Mouse (Mus musculus) MEL (cell line): Measurements from ENCODE around the gene Kyat1.

Source experiments
- CTCF ChIP-seq, 3 experiments: IDR thresholded peaks in 2 of 3; conservative IDR thresholded peaks in 1 of 3; 2 replicates each; pipeline ENCODE4 v1.5.1; 2011 to 2012; ENCODE audit warnings: low read length in 3 of 3, low read depth in 2 of 3, mild to moderate bottlenecking in 2 of 3, improper control_type of control experiment in 1 of 3, inconsistent platforms in 1 of 3, mixed read lengths in 1 of 3, moderate library complexity in 1 of 3; ENCODE audit not compliant: control insufficient read depth in 1 of 3, insufficient read depth in 1 of 3, poor library complexity in 1 of 3, severe bottlenecking in 1 of 3
- E2F4 ChIP-seq: IDR thresholded peaks from 2 replicates; pipeline ENCODE4 v1.6.1; 2011; ENCODE audit warnings: low read depth, low read length, improper control_type of control experiment, borderline replicate concordance
- ELF1 ChIP-seq: IDR thresholded peaks from 2 replicates; pipeline ENCODE4 v1.6.1; 2014; ENCODE audit warnings: low read depth, mild to moderate bottlenecking, inconsistent platforms, low read length, improper control_type of control experiment, moderate library complexity
- EP300 ChIP-seq, 2 experiments: IDR thresholded peaks; 2 replicates each; pipeline ENCODE4 v1.6.1; 2011; ENCODE audit warnings: improper control_type of control experiment in 2 of 2, low read length in 2 of 2, low read depth in 1 of 2, mild to moderate bottlenecking in 1 of 2
- GABPA ChIP-seq: IDR thresholded peaks from 2 replicates; pipeline ENCODE4 v1.6.1; 2012; ENCODE audit warnings: low read depth, mild to moderate bottlenecking, inconsistent platforms, low read length, improper control_type of control experiment, moderate library complexity
- JUND ChIP-seq: IDR thresholded peaks from 2 replicates; pipeline ENCODE4 v1.6.1; 2011; ENCODE audit warnings: low read depth, mild to moderate bottlenecking, improper control_type of control experiment, low read length
- NRF1 ChIP-seq: IDR thresholded peaks from 2 replicates; pipeline ENCODE4 v1.6.1; 2014; ENCODE audit warnings: low read depth, mild to moderate bottlenecking, inconsistent platforms, low read length, improper control_type of control experiment, moderate library complexity; ENCODE audit not compliant: poor library complexity, insufficient read depth, severe bottlenecking
- POLR2A ChIP-seq, 2 experiments: IDR thresholded peaks; 2 replicates each; pipeline ENCODE4 v1.6.1; 2011 to 2012; ENCODE audit warnings: low read length in 2 of 2, mild to moderate bottlenecking in 2 of 2, control low read depth in 1 of 2, improper control_type of control experiment in 1 of 2, low read depth in 1 of 2, moderate library complexity in 1 of 2; ENCODE audit not compliant: control insufficient read depth in 1 of 2, insufficient read depth in 1 of 2, poor library complexity in 1 of 2
- POLR2AphosphoS2 ChIP-seq: IDR thresholded peaks from 2 replicates; pipeline ENCODE4 v1.6.1; 2011; ENCODE audit warnings: low read length, improper control_type of control experiment
- TAL1 ChIP-seq: IDR thresholded peaks from 2 replicates; pipeline ENCODE4 v1.6.1; 2012; ENCODE audit warnings: mild to moderate bottlenecking, inconsistent platforms, low read length, moderate library complexity, mixed read lengths
- TCF12 ChIP-seq: IDR thresholded peaks from 2 replicates; pipeline ENCODE4 v1.6.1; 2014; ENCODE audit warnings: low read depth, mild to moderate bottlenecking, inconsistent platforms, low read length, improper control_type of control experiment, moderate library complexity
- USF1 ChIP-seq: IDR thresholded peaks from 2 replicates; pipeline ENCODE4 v1.6.1; 2014; ENCODE audit warnings: low read depth, mild to moderate bottlenecking, inconsistent platforms, low read length, improper control_type of control experiment, moderate library complexity
- ZC3H11A ChIP-seq: IDR thresholded peaks from 2 replicates; pipeline ENCODE4 v1.6.1; 2012; ENCODE audit warnings: low read depth, mild to moderate bottlenecking, inconsistent platforms, low read length, improper control_type of control experiment

GRCm38 (mm10) chr2:30171997-30172382, 33.7 kb downstream of the Kyat1 start:
- TF ChIP-seq EP300 (IDR thresholded peaks at IDR 0.05; ENCODE audit: low read depth in 1 of 2, low read length in 2 of 2) (no peak), TCF12 (no peak), ZC3H11A (no peak), CTCF (IDR thresholded peaks at IDR 0.05 in 2 of 3, conservative IDR thresholded peaks at IDR 0.05 in 1 of 3; ENCODE audit: control insufficient read depth in 1 of 3, insufficient read depth in 1 of 3, low read depth in 2 of 3, low read length in 3 of 3, poor library complexity in 1 of 3, severe bottlenecking in 1 of 3) (no peak), GABPA (no peak), POLR2A (IDR thresholded peaks at IDR 0.05; ENCODE audit: control insufficient read depth in 1 of 2, insufficient read depth in 1 of 2, low read depth in 1 of 2, low read length in 2 of 2, poor library complexity in 1 of 2) (no peak), TAL1 (no peak), POLR2AphosphoS2 (no peak), E2F4 (no peak), ELF1 (no peak), USF1 (no peak), JUND (no peak), NRF1 (no peak)
